Mouse (Mus musculus) ES-Bruce4 (cell line): ENCODE measurements around the gene Eif3m.

Experiments used
- CTCF ChIP-seq: IDR thresholded peaks from one replicate; pipeline ENCODE4 v1.8.1; 2011; ENCODE audit warnings: low read depth, low read length
- POLR2A ChIP-seq: IDR thresholded peaks from one replicate; pipeline ENCODE4 v1.8.1; 2011; ENCODE audit warnings: low read length; ENCODE audit not compliant: insufficient read depth

DNA sequence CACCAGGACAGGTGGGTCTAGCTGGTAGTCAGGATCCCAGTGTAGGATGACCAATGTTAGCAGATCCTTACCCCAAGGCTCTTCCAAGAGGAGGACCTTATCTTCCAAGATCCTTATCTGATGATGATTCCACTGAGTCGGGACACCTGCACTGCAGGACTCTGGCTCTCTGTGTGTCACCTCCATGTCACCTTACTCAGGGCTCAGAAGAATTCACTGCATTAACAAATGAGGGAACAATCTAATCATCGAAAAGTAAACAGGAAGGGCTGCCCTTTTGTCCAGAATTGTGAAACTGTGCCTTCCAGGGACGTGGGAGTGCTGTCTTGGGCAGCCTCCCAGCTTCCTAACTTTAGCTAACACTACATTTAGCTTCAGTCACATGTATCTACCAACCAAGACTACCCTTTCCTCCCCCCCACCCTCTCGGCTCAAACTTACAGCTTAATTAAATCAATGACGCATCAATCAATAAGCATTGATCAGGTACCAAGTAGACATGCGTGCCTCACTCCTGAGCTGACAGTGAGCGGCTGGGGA lies 41.8 kb upstream of the Eif3m start:
- TF ChIP-seq CTCF (no peak), POLR2A (no peak)
